Mouse (Mus musculus): ENCODE data around the gene Trpc7. TPM values are rescaled to one million over a fixed set of nuclear protein-coding genes. Genes with fewer than 3 reads are reported as not detected.

The Trpc7 gene
- polyA plus RNA-seq, 1 experiment from 2014 or later: 0.08 TPM

GRCm38 (mm10) chr13:56766211-56766610 is 129.6 kb downstream of the Trpc7 start:
- Histone ChIP-seq H3K4me3 (no peak overlapping the region), H3K27me3 (replicated peaks) (peaks cover 21% of the 10 kb centered on the region), H3K9me3 (replicated peaks) (peaks cover 4% of the 10 kb centered on the region; the same call in 1 of the 2 replicates), H3K4me1 (replicated peaks) (peaks cover 41% of the 10 kb centered on the region), H3K36me3 (no peaks in the 10 kb centered on the region), H3K4me2 (peak overlapping the region; percentile 43), H3K27ac (ENCODE audit: poor library complexity, severe bottlenecking) (peak overlapping the region; percentile 23; the same call in 1 of the 2 replicates), H3K9ac (no peak overlapping the region)
- 23% methylated on average over 5 of the region's 5 CpGs for WGBS
- no peak for ATAC-seq (ENCODE audit: insufficient number of reproducible peaks, low FRiP score)

GRCm38 (mm10) chr13:56765284-56766032 is 130.3 kb downstream of the Trpc7 start:
- Histone ChIP-seq H3K4me2 (peak overlapping the region; percentile 43), H3K9ac (no peak overlapping the region), H3K27me3 (replicated peaks) (peaks cover 27% of the 10 kb centered on the region), H3K4me3 (peak overlapping the region; percentile 1; the same call in 1 of the 2 replicates), H3K27ac (ENCODE audit: poor library complexity, severe bottlenecking) (peak overlapping the region; percentile 23; the same call in 1 of the 2 replicates), H3K9me3 (replicated peaks) (no peaks in the 10 kb centered on the region), H3K36me3 (no peaks in the 10 kb centered on the region), H3K4me1 (replicated peaks) (peaks cover 38% of the 10 kb centered on the region)
- ATAC-seq (ENCODE audit: insufficient number of reproducible peaks, low FRiP score): peak; percentile 26; the same call in 1 of the 2 replicates
- WGBS: 24% methylated on average over 25 of the region's 25 CpGs

GRCm38 (mm10) chr13:56762446-56763229 is 133.2 kb downstream of the Trpc7 start:
- no peak overlapping the region for H3K27ac ChIP-seq (ENCODE audit: poor library complexity, severe bottlenecking)
- no peaks in the 10 kb centered on the region for H3K9me3 ChIP-seq (replicated peaks)
- 39% methylated on average over 13 of the region's 13 CpGs for WGBS
- no peak overlapping the region for H3K4me3 ChIP-seq
- peaks cover 32% of the 10 kb centered on the region for H3K27me3 ChIP-seq (replicated peaks)
- H3K36me3 ChIP-seq: no peaks in the 10 kb centered on the region
- H3K4me2 ChIP-seq: no peak overlapping the region
- no peak for ATAC-seq (ENCODE audit: insufficient number of reproducible peaks, low FRiP score)
- peaks cover 30% of the 10 kb centered on the region for H3K4me1 ChIP-seq (replicated peaks)
- no peak overlapping the region for H3K9ac ChIP-seq

DNA sequence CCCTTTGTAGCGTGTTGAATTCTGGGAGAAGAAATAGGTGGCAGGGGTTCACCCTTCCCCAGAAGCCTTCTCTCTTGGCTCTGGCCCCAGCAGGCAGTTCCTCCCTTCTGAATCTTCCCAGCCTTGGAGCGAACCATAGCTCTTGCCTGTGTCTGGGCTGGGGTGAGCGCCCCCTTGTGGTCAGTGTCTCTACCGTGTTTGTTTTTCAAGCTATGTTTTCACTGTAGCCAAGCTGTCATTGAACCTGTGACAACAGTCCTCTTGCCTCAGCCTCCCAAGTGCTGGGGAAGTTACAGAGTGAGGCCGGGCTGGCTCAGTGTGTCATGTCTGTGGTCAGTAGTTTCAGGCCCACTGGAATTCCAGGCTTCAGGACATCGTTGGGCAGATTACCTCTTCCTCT is 137.3 kb downstream of the Trpc7 start:
- Histone ChIP-seq H3K4me2 (no peak overlapping the region), H3K9me3 (replicated peaks) (no peaks in the 10 kb centered on the region), H3K4me1 (replicated peaks) (peaks cover 11% of the 10 kb centered on the region), H3K36me3 (no peaks in the 10 kb centered on the region), H3K4me3 (no peak overlapping the region), H3K9ac (no peak overlapping the region), H3K27me3 (replicated peaks) (peaks cover 48% of the 10 kb centered on the region), H3K27ac (ENCODE audit: poor library complexity, severe bottlenecking) (no peak overlapping the region)
- ATAC-seq (ENCODE audit: insufficient number of reproducible peaks, low FRiP score): peak; percentile 27; the same call in 1 of the 2 replicates
- WGBS: 21% methylated on average over 6 of the region's 6 CpGs

DNA sequence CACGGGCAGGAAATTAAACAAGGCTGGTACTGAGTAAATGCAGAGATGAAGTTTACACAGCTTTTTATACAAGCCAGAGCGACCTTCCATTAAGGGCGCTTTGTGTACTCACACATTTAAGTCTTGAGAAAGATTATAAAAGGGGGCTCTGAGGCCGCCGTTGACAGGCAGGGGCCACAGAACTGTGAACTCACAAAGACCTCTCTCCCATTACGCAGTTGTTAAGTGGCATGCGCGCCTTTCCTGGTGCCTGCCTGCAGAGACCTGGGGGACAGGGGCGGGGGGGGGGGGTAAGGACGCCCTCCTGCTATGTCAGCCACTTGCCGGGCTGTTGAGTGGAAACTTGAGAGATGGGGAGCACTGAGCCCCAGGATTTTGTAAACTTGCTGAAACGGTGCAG is 138.6 kb downstream of the Trpc7 start:
- ATAC-seq (ENCODE audit: insufficient number of reproducible peaks, low FRiP score): no peak
- WGBS: 49% methylated on average over 12 of the region's 12 CpGs
- no peaks in the 10 kb centered on the region for H3K36me3 ChIP-seq
- H3K27me3 ChIP-seq (replicated peaks): peaks cover 48% of the 10 kb centered on the region
- peaks cover 23% of the 10 kb centered on the region for H3K4me1 ChIP-seq (replicated peaks)
- H3K9ac ChIP-seq: no peak overlapping the region
- no peaks in the 10 kb centered on the region for H3K9me3 ChIP-seq (replicated peaks)
- H3K27ac ChIP-seq (ENCODE audit: poor library complexity, severe bottlenecking): no peak overlapping the region
- no peak overlapping the region for H3K4me3 ChIP-seq
- H3K4me2 ChIP-seq: no peak overlapping the region

DNA sequence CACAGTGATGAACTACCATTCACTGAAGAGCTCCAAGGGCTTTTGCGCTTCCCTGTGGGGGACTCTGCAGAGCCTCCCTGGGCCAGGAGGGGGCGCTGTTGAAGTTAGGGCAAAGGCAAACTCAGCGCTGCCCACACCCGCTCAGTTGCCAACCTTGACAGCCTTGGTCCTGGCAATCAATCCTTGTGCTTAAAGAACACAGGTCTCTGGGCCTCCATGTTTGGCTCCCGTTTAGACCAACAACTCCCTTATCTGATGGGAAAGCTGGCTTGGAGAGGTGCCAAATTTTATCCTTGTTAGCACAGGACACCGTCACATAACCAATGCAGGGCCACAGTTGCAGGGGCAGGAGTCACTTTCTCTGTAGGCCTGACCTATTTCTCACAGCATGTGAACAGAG is 139.9 kb downstream of the Trpc7 start:
- 54% methylated on average over 6 of the region's 6 CpGs for WGBS
- H3K27ac ChIP-seq (ENCODE audit: poor library complexity, severe bottlenecking): no peak overlapping the region
- ATAC-seq (ENCODE audit: insufficient number of reproducible peaks, low FRiP score): no peak

DNA sequence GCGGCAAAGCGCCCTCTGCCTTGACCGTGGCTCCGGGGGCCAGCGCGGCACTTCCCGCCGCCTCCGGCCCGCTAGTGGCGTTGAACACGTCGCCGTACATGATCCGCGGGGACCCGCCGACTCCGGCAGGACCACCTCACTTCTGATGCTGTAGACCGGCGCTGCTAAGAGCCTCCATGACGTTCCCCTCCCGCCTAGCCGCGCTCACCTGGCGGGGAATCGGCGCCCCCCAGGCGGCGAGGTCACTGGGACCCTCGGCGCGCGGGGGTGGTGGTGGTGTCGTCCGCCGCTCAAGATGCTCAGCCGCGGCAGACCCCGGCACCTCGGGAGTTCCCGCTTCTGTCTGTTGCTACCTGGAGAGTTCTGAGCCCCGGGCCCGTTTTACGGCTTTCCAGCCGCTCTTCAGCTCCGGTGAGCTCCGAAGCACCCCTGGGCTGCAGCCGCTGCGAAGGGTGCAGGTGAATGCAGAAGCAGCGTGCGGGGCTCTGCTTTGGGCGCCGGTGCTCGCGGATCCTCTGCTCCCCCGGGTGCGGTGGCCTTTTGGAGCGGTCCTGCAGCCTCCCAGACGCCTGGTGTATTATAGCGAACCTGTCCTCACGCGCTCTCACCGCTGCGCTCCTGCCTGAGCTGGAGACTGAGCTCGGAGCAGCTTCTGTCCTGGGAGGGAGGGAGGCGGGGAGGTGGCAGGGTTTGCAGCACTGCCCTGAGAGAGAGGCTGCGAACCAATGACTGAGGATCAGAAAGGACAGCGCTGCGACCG is 142.4 kb downstream of the Trpc7 start, which contains the start of gene Gm45623:
Gene Gm45623 (minus strand): TSS at position 636 of the 760 bp plus-strand sequence.
- H3K9ac ChIP-seq: peak within 1 kb of the TSS; percentile 72
- H3K9me3 ChIP-seq (replicated peaks): no peaks in the 10 kb centered on the region
- no peak for ATAC-seq (ENCODE audit: insufficient number of reproducible peaks, low FRiP score)
- no peaks in the 10 kb centered on the region for H3K36me3 ChIP-seq
- WGBS: under 1% methylated on average over 71 of the region's 71 CpGs
- peak within 1 kb of the TSS; percentile 55 for H3K4me3 ChIP-seq
- no peak within 1 kb of the TSS for H3K27ac ChIP-seq (ENCODE audit: poor library complexity, severe bottlenecking)
- H3K4me1 ChIP-seq (replicated peaks): peaks cover 33% of the 10 kb centered on the region
- peak within 1 kb of the TSS; percentile 97 for H3K4me2 ChIP-seq
- H3K27me3 ChIP-seq (replicated peaks): peaks cover 57% of the 10 kb centered on the region

More for the DNA sequence above, 139.9 kb downstream of the Trpc7 start:
- Histone ChIP-seq H3K4me1 (replicated peaks) (peaks cover 25% of the 10 kb centered on the region), H3K4me3 (no peak overlapping the region), H3K9ac (no peak overlapping the region), H3K27me3 (replicated peaks) (peaks cover 55% of the 10 kb centered on the region), H3K36me3 (no peaks in the 10 kb centered on the region), H3K4me2 (no peak overlapping the region), H3K9me3 (replicated peaks) (no peaks in the 10 kb centered on the region)

GRCm38 (mm10) chr13:56752474-56753191 is 143.2 kb downstream of the Trpc7 start:
- H3K27ac ChIP-seq (ENCODE audit: poor library complexity, severe bottlenecking): no peak overlapping the region
- peak overlapping the region; percentile 97 for H3K4me2 ChIP-seq
- peak overlapping the region; percentile 55 for H3K4me3 ChIP-seq
- H3K36me3 ChIP-seq: no peaks in the 10 kb centered on the region
- peak overlapping the region; percentile 72 for H3K9ac ChIP-seq
- WGBS: 1% methylated on average over 41 of the region's 41 CpGs
- no peak for ATAC-seq (ENCODE audit: insufficient number of reproducible peaks, low FRiP score)
- H3K27me3 ChIP-seq (replicated peaks): peaks cover 57% of the 10 kb centered on the region
- no peaks in the 10 kb centered on the region for H3K9me3 ChIP-seq (replicated peaks)
- peaks cover 32% of the 10 kb centered on the region for H3K4me1 ChIP-seq (replicated peaks)

DNA sequence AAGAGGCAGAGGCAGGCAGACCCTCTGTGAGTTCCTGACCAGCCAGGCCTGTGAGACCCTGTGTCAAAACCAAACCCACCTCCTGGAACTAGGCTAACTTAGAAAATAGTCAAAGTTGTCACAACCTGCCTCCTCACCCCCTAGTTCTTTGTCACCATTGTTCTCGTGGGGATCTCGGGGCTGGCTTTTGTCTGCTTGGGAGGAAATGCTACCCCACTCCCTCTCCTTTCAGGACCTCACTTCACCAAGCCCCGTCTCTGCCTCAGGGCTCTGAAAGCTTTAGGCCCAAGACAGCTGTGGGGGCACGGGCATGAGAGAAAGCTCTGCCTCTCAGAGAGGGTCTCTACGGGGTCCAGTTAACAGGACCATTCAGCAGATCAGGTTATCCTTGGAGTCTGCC is 144.0 kb downstream of the Trpc7 start:
- 48% methylated on average over 5 of the region's 5 CpGs for WGBS
- ATAC-seq (ENCODE audit: insufficient number of reproducible peaks, low FRiP score): no peak
- Histone ChIP-seq H3K9me3 (replicated peaks) (no peaks in the 10 kb centered on the region), H3K9ac (no peak overlapping the region), H3K27me3 (replicated peaks) (peaks cover 57% of the 10 kb centered on the region), H3K4me2 (no peak overlapping the region), H3K4me1 (replicated peaks) (peaks cover 37% of the 10 kb centered on the region), H3K36me3 (no peaks in the 10 kb centered on the region), H3K27ac (ENCODE audit: poor library complexity, severe bottlenecking) (no peak overlapping the region), H3K4me3 (no peak overlapping the region)

GRCm38 (mm10) chr13:56749377-56749776 is 146.4 kb downstream of the Trpc7 start:
- Histone ChIP-seq H3K4me1 (replicated peaks) (peaks cover 37% of the 10 kb centered on the region), H3K4me2 (no peak overlapping the region), H3K36me3 (0 out of 2 replicates have a peak, but pooled peaks cover 1% of the 10 kb centered on the region), H3K9ac (no peak overlapping the region), H3K27ac (ENCODE audit: poor library complexity, severe bottlenecking) (no peak overlapping the region), H3K9me3 (replicated peaks) (no peaks in the 10 kb centered on the region), H3K4me3 (no peak overlapping the region), H3K27me3 (replicated peaks) (peaks cover 43% of the 10 kb centered on the region)
- no peak for ATAC-seq (ENCODE audit: insufficient number of reproducible peaks, low FRiP score)
- WGBS: 72% methylated on average over 7 of the region's 7 CpGs
